Mouse (Mus musculus): ENCODE measurements around the gene Mybpc3. TPM values are rescaled to one million over a fixed set of nuclear protein-coding genes. Genes with fewer than 3 reads are reported as not detected.

Gene Mybpc3
- polyA plus RNA-seq, 1 experiment from 2014 or later: not detected

GRCm38 (mm10) chr2:91080784-91081513, 37.0 kb upstream of the Mybpc3 start:
- H3K9ac ChIP-seq: no peak overlapping the region
- no peak overlapping the region for H3K4me3 ChIP-seq
- no peak overlapping the region for H3K4me2 ChIP-seq
- peaks cover 11% of the 10 kb centered on the region; the same call in 1 of the 2 replicates for H3K4me1 ChIP-seq (replicated peaks)
- H3K27ac ChIP-seq (replicated peaks): no peak overlapping the region
- H3K36me3 ChIP-seq: no peaks in the 10 kb centered on the region
- no peaks in the 10 kb centered on the region for H3K9me3 ChIP-seq
- H3K27me3 ChIP-seq: no peaks in the 10 kb centered on the region
- no peak for ATAC-seq (ENCODE audit: low FRiP score, low read depth)
- WGBS: 79% methylated on average over 8 of the region's 8 CpGs

- Histone ChIP-seq H3K9me3 (no peaks in the 10 kb centered on the region), H3K27me3 (no peaks in the 10 kb centered on the region), H3K9ac (no peak within 1 kb of the TSS), H3K4me2 (no peak within 1 kb of the TSS), H3K4me3 (no peak within 1 kb of the TSS), H3K27ac (replicated peaks) (no peak within 1 kb of the TSS), H3K36me3 (no peaks in the 10 kb centered on the region), H3K4me1 (replicated peaks) (peaks cover 11% of the 10 kb centered on the region; the same call in 1 of the 2 replicates)
- no peak for ATAC-seq (ENCODE audit: low FRiP score, low read depth)
- WGBS: 81% methylated on average over 13 of the region's 13 CpGs
These were observed 35.9 kb upstream of the Mybpc3 start, which contains the start of gene Spi1 for GRCm38 (mm10) chr2:91081775-91082695. TSS of gene Spi1 (plus strand) at chr2:91082390.

GRCm38 (mm10) chr2:91082844-91083243, 35.1 kb upstream of the Mybpc3 start:
- Histone ChIP-seq H3K9me3 (no peaks in the 10 kb centered on the region), H3K27me3 (no peaks in the 10 kb centered on the region), H3K9ac (no peak overlapping the region), H3K4me2 (no peak overlapping the region), H3K4me1 (replicated peaks) (peaks cover 8% of the 10 kb centered on the region; the same call in 1 of the 2 replicates), H3K36me3 (no peaks in the 10 kb centered on the region), H3K4me3 (no peak overlapping the region), H3K27ac (replicated peaks) (no peak overlapping the region)
- ATAC-seq (ENCODE audit: low FRiP score, low read depth): no peak
- 71% methylated on average over 11 of the region's 11 CpGs for whole genome bisulfite sequencing

GRCm38 (mm10) chr2:91083366-91083940, 34.5 kb upstream of the Mybpc3 start:
- WGBS: 70% methylated on average over 1 of the region's 1 CpGs
- Histone ChIP-seq H3K4me1 (replicated peaks) (0 out of 2 replicates have a peak, but pooled peaks cover 4% of the 10 kb centered on the region), H3K27me3 (no peaks in the 10 kb centered on the region), H3K36me3 (no peaks in the 10 kb centered on the region), H3K27ac (replicated peaks) (no peak overlapping the region), H3K4me3 (no peak overlapping the region), H3K4me2 (no peak overlapping the region), H3K9me3 (no peaks in the 10 kb centered on the region), H3K9ac (no peak overlapping the region)
- no peak for ATAC-seq (ENCODE audit: low FRiP score, low read depth)

- Histone ChIP-seq H3K9me3 (no peaks in the 10 kb centered on the region), H3K4me3 (no peak overlapping the region), H3K27me3 (no peaks in the 10 kb centered on the region), H3K4me2 (no peak overlapping the region), H3K27ac (replicated peaks) (no peak overlapping the region), H3K9ac (no peak overlapping the region), H3K36me3 (no peaks in the 10 kb centered on the region), H3K4me1 (replicated peaks) (no peaks in the 10 kb centered on the region)
- 83% methylated on average over 15 of the region's 15 CpGs for WGBS
- no peak for ATAC-seq (ENCODE audit: low FRiP score, low read depth)
These were observed 33.6 kb upstream of the Mybpc3 start for GRCm38 (mm10) chr2:91084179-91084820.

- H3K27me3 ChIP-seq: no peaks in the 10 kb centered on the region
- H3K4me3 ChIP-seq: no peak overlapping the region
- ATAC-seq (ENCODE audit: low FRiP score, low read depth): no peak
- no peak overlapping the region for H3K4me2 ChIP-seq
- no peak overlapping the region for H3K27ac ChIP-seq (replicated peaks)
- 87% methylated on average over 14 of the region's 14 CpGs for WGBS
- H3K9ac ChIP-seq: no peak overlapping the region
- no peaks in the 10 kb centered on the region for H3K9me3 ChIP-seq
- H3K4me1 ChIP-seq (replicated peaks): no peaks in the 10 kb centered on the region
- no peaks in the 10 kb centered on the region for H3K36me3 ChIP-seq
These were observed 32.2 kb upstream of the Mybpc3 start for GRCm38 (mm10) chr2:91085494-91086391.

GRCm38 (mm10) chr2:91086392-91087237, 31.3 kb upstream of the Mybpc3 start:
- H3K36me3 ChIP-seq: no peaks in the 10 kb centered on the region
- ATAC-seq (ENCODE audit: low FRiP score, low read depth): no peak
- H3K4me3 ChIP-seq: no peak overlapping the region
- 64% methylated on average over 9 of the region's 9 CpGs for WGBS
- no peaks in the 10 kb centered on the region for H3K27me3 ChIP-seq
- no peaks in the 10 kb centered on the region for H3K4me1 ChIP-seq (replicated peaks)
- no peaks in the 10 kb centered on the region for H3K9me3 ChIP-seq
- no peak overlapping the region for H3K4me2 ChIP-seq
- H3K9ac ChIP-seq: no peak overlapping the region
- no peak overlapping the region for H3K27ac ChIP-seq (replicated peaks)

- no peak overlapping the region for H3K4me2 ChIP-seq
- no peaks in the 10 kb centered on the region for H3K27me3 ChIP-seq
- no peak overlapping the region for H3K9ac ChIP-seq
- no peak overlapping the region for H3K4me3 ChIP-seq
- H3K27ac ChIP-seq (replicated peaks): no peak overlapping the region
- H3K36me3 ChIP-seq: no peaks in the 10 kb centered on the region
- H3K4me1 ChIP-seq (replicated peaks): no peaks in the 10 kb centered on the region
- no peaks in the 10 kb centered on the region for H3K9me3 ChIP-seq
- 89% methylated on average over 9 of the region's 9 CpGs for WGBS
- ATAC-seq (ENCODE audit: low FRiP score, low read depth): no peak
These were observed 30.5 kb upstream of the Mybpc3 start for GRCm38 (mm10) chr2:91087453-91087852.

- 84% methylated on average over 9 of the region's 9 CpGs for WGBS
- no peak overlapping the region for H3K4me2 ChIP-seq
These were observed 29.0 kb upstream of the Mybpc3 start for GRCm38 (mm10) chr2:91088987-91089386.

GRCm38 (mm10) chr2:91090208-91090607, 27.7 kb upstream of the Mybpc3 start:
- 82% methylated on average over 6 of the region's 6 CpGs for WGBS

More at GRCm38 (mm10) chr2:91088987-91089386, 29.0 kb upstream of the Mybpc3 start:
- ATAC-seq (ENCODE audit: low FRiP score, low read depth): no peak
- Histone ChIP-seq H3K36me3 (no peaks in the 10 kb centered on the region), H3K9me3 (no peaks in the 10 kb centered on the region), H3K9ac (no peak overlapping the region), H3K4me3 (no peak overlapping the region), H3K27ac (replicated peaks) (no peak overlapping the region), H3K4me1 (replicated peaks) (no peaks in the 10 kb centered on the region), H3K27me3 (no peaks in the 10 kb centered on the region)

More at GRCm38 (mm10) chr2:91090208-91090607, 27.7 kb upstream of the Mybpc3 start:
- ATAC-seq (ENCODE audit: low FRiP score, low read depth): no peak
- H3K4me3 ChIP-seq: no peak overlapping the region
- H3K36me3 ChIP-seq: no peaks in the 10 kb centered on the region
- H3K9ac ChIP-seq: no peak overlapping the region
- H3K27me3 ChIP-seq: no peaks in the 10 kb centered on the region
- H3K4me1 ChIP-seq (replicated peaks): no peaks in the 10 kb centered on the region
- H3K27ac ChIP-seq (replicated peaks): no peak overlapping the region
- no peaks in the 10 kb centered on the region for H3K9me3 ChIP-seq
- no peak overlapping the region for H3K4me2 ChIP-seq
